Mouse (Mus musculus): Measurements from ENCODE around the gene Cyp2c66.
"Not testable (repeated sequence)": the region's sequence is repeated elsewhere in the genome, so short reads cannot be mapped to it uniquely, and the experiment has no call there.

The Cyp2c66 gene

GRCm38 (mm10) chr19:39113644-39114043 is at the start of gene Cyp2c66:
Cyp2c66 (plus strand) TSS chr19:39113898.
- no peak for DNase-seq (ENCODE audit: low spot score in 2 of 2)

DNA sequence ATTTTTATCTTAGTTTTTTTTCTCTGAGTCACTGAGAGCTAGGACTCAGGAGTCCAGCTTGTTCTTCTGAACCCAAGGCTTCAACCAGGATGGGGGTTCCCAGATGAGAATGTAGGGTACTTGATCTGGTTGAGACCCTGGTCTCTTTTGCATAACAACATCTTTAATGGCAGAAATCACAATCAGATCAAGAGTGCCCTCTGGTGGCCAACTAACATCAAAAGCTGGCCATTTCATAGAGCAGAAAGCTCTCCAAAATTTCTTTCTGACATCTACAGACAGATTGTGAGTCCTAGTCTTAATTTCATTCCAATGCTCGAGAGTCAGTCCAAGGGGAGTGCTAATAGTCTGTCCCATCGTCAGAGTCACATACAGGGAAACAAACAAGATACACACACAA is 14.9 kb upstream of the Cyp2c66 start:
- not testable (repeated sequence) for DNase-seq (ENCODE audit: low spot score in 2 of 2)

GRCm38 (mm10) chr19:39156836-39157235 is 43.1 kb downstream of the Cyp2c66 start:
- not testable (repeated sequence) for DNase-seq (ENCODE audit: low spot score in 2 of 2)
